Mouse (Mus musculus): ENCODE results near the gene Unc93b1.

DNA sequence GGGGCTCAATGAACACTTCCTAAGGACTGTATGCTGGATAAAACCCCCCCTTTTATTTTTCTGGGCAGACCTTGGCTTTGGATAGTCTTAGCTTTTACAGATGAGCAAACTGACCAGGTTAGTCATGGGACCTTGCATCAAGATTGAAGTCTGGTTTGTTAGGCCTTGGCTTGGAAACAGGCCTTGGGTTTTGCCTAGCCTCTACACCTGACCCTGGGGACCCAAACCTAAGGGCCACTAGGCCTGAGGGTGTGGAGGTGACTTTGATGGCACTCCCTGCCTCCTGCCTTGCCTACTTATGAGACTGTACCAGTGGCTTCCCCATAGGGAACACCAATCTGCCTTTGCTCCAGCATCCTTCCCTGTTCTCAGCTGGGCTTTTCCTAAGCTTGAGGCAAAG, 15.1 kb upstream of the Unc93b1 start:
- TF ChIP-seq CTCF (IDR thresholded peaks at IDR 0.05; ENCODE audit: extremely low read depth, insufficient read length, insufficient replicate concordance, low read depth, low read length) (no peak), POLR2A (IDR thresholded peaks at IDR 0.05; ENCODE audit: low read depth, low read length) (no peak)
